Mouse (Mus musculus): ENCODE data around the gene Bex3. TPM values are rescaled to one million over a fixed set of nuclear protein-coding genes. Genes with fewer than 3 reads are reported as not detected.
"Not testable (repeated sequence)": the region's sequence is repeated elsewhere in the genome, so short reads cannot be mapped to it uniquely, and the experiment has no call there.

The Bex3 gene
- 306 and 333 TPM in 2 replicates for polyA plus RNA-seq (2015; fragmentation: Nextera tagmentation; extraction: Ambion mirVana)

GRCm38 (mm10) chrX:136269743-136270392 is at the start of gene Bex3:
Gene Bex3 (plus strand): TSS chrX:136270253.
- peak within 1 kb of the TSS; percentile 40 for H3K4me2 ChIP-seq (ENCODE audit: low read depth, low read length)
- not testable (repeated sequence) for H3K36me3 ChIP-seq (ENCODE audit: control insufficient read depth, insufficient read depth, low read length); H3K4me1 ChIP-seq (ENCODE audit: control insufficient read depth, insufficient read depth, low read length); H3K27me3 ChIP-seq (ENCODE audit: control insufficient read depth, insufficient read depth, low read length); H3K9me3 ChIP-seq (replicated peaks; ENCODE audit: control insufficient read depth, low read length); H3K27ac ChIP-seq (ENCODE audit: low read length)
- H3K9ac ChIP-seq (ENCODE audit: low read length), result peak within 1 kb of the TSS; percentile 58; the same call in 1 of the 2 replicates
- 64% methylated on average over 4 of the region's 30 CpGs for WGBS
- peak within 1 kb of the TSS; percentile 47 for H3K4me3 ChIP-seq (replicated peaks; ENCODE audit: low read length)
- ATAC-seq (ENCODE audit: insufficient read depth, low FRiP score), result peak; percentile 96

DNA sequence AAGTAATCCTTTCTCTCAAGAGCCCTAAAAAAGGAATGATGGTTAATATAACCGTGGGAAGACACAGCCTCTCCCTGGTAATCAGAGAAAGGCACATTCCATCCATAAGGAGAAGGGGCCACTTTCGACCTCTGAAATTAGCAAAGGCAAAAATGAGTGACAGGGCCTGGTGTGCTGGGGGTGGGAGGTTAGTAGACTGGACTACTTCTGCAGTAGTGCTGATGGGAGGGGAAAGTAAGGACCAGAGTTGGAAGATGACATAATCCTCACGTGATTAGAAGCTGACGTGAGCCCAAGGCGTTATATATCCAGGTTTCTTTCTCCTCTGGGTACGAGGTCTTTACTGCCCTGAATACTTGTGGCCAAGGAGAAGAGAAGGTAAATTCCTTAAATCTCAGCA is 46.3 kb upstream of the Bex3 start:
- no peaks in the 10 kb centered on the region for H3K9me3 ChIP-seq (replicated peaks; ENCODE audit: control insufficient read depth, low read length)
- no peaks in the 10 kb centered on the region for H3K4me1 ChIP-seq (ENCODE audit: control insufficient read depth, insufficient read depth, low read length)
- no peak overlapping the region for H3K4me2 ChIP-seq (ENCODE audit: low read depth, low read length)
- H3K9ac ChIP-seq (ENCODE audit: low read length), result no peak overlapping the region
- no peak overlapping the region for H3K27ac ChIP-seq (ENCODE audit: low read length)
- WGBS, result 63% methylated on average over 6 of the region's 6 CpGs
- ATAC-seq (ENCODE audit: insufficient read depth, low FRiP score), result no peak
- no peaks in the 10 kb centered on the region; the same call in 1 of the 2 replicates for H3K27me3 ChIP-seq (ENCODE audit: control insufficient read depth, insufficient read depth, low read length)
- no peaks in the 10 kb centered on the region for H3K36me3 ChIP-seq (ENCODE audit: control insufficient read depth, insufficient read depth, low read length)
- no peak overlapping the region for H3K4me3 ChIP-seq (replicated peaks; ENCODE audit: low read length)

- Histone ChIP-seq H3K4me2 (ENCODE audit: low read depth, low read length) (no peak overlapping the region), H3K9ac (ENCODE audit: low read length) (no peak overlapping the region), H3K4me3 (replicated peaks; ENCODE audit: low read length) (no peak overlapping the region), H3K27me3 (ENCODE audit: control insufficient read depth, insufficient read depth, low read length) (no peaks in the 10 kb centered on the region; the same call in 1 of the 2 replicates), H3K9me3 (replicated peaks; ENCODE audit: control insufficient read depth, low read length) (no peaks in the 10 kb centered on the region), H3K36me3 (ENCODE audit: control insufficient read depth, insufficient read depth, low read length) (no peaks in the 10 kb centered on the region), H3K27ac (ENCODE audit: low read length) (no peak overlapping the region), H3K4me1 (ENCODE audit: control insufficient read depth, insufficient read depth, low read length) (no peaks in the 10 kb centered on the region)
- WGBS, result 40% methylated on average over 5 of the region's 5 CpGs
- ATAC-seq (ENCODE audit: insufficient read depth, low FRiP score), result no peak
Observed at GRCm38 (mm10) chrX:136227768-136228167, 42.3 kb upstream of the Bex3 start.

GRCm38 (mm10) chrX:136238118-136238517 is 31.9 kb upstream of the Bex3 start:
- Histone ChIP-seq H3K9me3 (replicated peaks; ENCODE audit: control insufficient read depth, low read length) (no peaks in the 10 kb centered on the region), H3K4me2 (ENCODE audit: low read depth, low read length) (no peak overlapping the region), H3K27me3 (ENCODE audit: control insufficient read depth, insufficient read depth, low read length) (no peaks in the 10 kb centered on the region; the same call in 1 of the 2 replicates), H3K27ac (ENCODE audit: low read length) (no peak overlapping the region), H3K9ac (ENCODE audit: low read length) (no peak overlapping the region), H3K4me3 (replicated peaks; ENCODE audit: low read length) (no peak overlapping the region), H3K4me1 (ENCODE audit: control insufficient read depth, insufficient read depth, low read length) (no peaks in the 10 kb centered on the region), H3K36me3 (ENCODE audit: control insufficient read depth, insufficient read depth, low read length) (no peaks in the 10 kb centered on the region)
- no peak for ATAC-seq (ENCODE audit: insufficient read depth, low FRiP score)
- WGBS, result 48% methylated on average over 3 of the region's 3 CpGs

DNA sequence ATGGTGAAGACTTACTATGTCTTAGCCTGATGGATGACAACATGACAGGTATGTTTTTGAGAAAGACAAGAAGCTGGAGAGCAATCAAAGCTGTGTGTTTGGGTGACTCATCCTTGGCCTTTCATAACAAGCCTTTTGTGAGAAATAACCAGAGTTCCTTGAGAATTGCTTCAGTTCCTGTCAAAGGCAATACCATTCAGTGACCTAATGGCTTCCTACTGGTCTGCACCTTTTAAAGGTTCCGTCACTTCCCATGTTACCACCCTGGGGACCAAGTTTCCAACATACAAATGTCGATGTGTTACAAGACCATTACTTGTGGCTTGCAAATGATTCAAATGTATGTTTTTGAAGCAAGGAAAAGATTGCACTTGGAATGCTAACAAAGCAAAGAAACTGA is 26.9 kb upstream of the Bex3 start:
- no peak overlapping the region for H3K27ac ChIP-seq (ENCODE audit: low read length)
- no peak overlapping the region for H3K4me3 ChIP-seq (replicated peaks; ENCODE audit: low read length)
- H3K36me3 ChIP-seq (ENCODE audit: control insufficient read depth, insufficient read depth, low read length), result no peaks in the 10 kb centered on the region
- no peaks in the 10 kb centered on the region for H3K27me3 ChIP-seq (ENCODE audit: control insufficient read depth, insufficient read depth, low read length)
- 0 out of 2 replicates have a peak, but pooled peaks cover 4% of the 10 kb centered on the region for H3K4me1 ChIP-seq (ENCODE audit: control insufficient read depth, insufficient read depth, low read length)
- H3K9ac ChIP-seq (ENCODE audit: low read length), result no peak overlapping the region
- ATAC-seq (ENCODE audit: insufficient read depth, low FRiP score), result no peak
- H3K4me2 ChIP-seq (ENCODE audit: low read depth, low read length), result no peak overlapping the region
- WGBS, result 76% methylated on average over 2 of the region's 2 CpGs
- no peaks in the 10 kb centered on the region for H3K9me3 ChIP-seq (replicated peaks; ENCODE audit: control insufficient read depth, low read length)

DNA sequence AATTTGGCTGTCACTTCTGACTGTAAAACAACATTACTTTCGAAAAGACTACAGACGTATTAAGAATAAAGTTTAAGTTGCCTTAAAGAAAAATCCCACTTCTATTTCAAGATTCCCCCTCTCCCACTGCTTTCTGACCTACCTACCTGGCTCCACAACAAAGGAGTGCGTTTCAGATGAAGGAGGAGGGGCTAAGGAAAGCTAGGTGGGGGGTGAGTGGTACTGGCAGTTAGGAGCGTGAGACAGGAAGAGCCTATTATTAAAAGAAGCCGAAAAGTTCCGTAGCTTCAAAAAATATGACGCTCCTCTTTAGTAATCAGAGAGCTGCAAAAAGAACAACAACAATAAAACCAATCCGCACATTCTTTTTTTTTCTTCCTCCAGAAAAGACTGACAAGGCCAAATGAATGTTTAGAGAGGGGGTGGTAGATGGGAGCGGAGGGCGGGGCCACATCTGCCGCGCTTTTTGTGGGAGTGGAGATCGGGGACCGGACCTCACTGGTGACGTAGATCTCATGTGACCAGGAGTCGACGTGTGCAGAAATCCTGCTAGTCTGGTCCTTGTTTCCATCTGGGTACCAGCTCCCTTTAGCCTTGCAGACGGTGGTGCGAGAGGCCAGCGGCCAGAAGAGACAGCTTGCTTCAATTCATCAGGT is 25.4 kb upstream of the Bex3 start, which contains the start of gene Tceal9:
Gene Tceal9, plus strand, starts transcription at position 506 of the 656 bp plus-strand sequence.
- WGBS, result 24% methylated on average over 20 of the region's 20 CpGs
- ATAC-seq (ENCODE audit: insufficient read depth, low FRiP score), result peak; percentile 95
- 0 out of 2 replicates have a peak, but pooled peaks cover 4% of the 10 kb centered on the region for H3K4me1 ChIP-seq (ENCODE audit: control insufficient read depth, insufficient read depth, low read length)
- peak within 1 kb of the TSS; percentile 47 for H3K4me2 ChIP-seq (ENCODE audit: low read depth, low read length)
- no peaks in the 10 kb centered on the region for H3K36me3 ChIP-seq (ENCODE audit: control insufficient read depth, insufficient read depth, low read length)
- no peaks in the 10 kb centered on the region for H3K27me3 ChIP-seq (ENCODE audit: control insufficient read depth, insufficient read depth, low read length)
- no peaks in the 10 kb centered on the region for H3K9me3 ChIP-seq (replicated peaks; ENCODE audit: control insufficient read depth, low read length)
- peak within 1 kb of the TSS; percentile 64 for H3K4me3 ChIP-seq (replicated peaks; ENCODE audit: low read length)
- H3K9ac ChIP-seq (ENCODE audit: low read length), result peak within 1 kb of the TSS; percentile 80
- H3K27ac ChIP-seq (ENCODE audit: low read length), result peak within 1 kb of the TSS; percentile 84

- Histone ChIP-seq H3K9me3 (replicated peaks; ENCODE audit: control insufficient read depth, low read length) (no peaks in the 10 kb centered on the region), H3K4me3 (replicated peaks; ENCODE audit: low read length) (peak overlapping the region; percentile 64), H3K27me3 (ENCODE audit: control insufficient read depth, insufficient read depth, low read length) (no peaks in the 10 kb centered on the region), H3K36me3 (ENCODE audit: control insufficient read depth, insufficient read depth, low read length) (no peaks in the 10 kb centered on the region), H3K27ac (ENCODE audit: low read length) (peak overlapping the region; percentile 84), H3K9ac (ENCODE audit: low read length) (peak overlapping the region; percentile 80), H3K4me1 (ENCODE audit: control insufficient read depth, insufficient read depth, low read length) (0 out of 2 replicates have a peak, but pooled peaks cover 4% of the 10 kb centered on the region), H3K4me2 (ENCODE audit: low read depth, low read length) (peak overlapping the region; percentile 47)
- ATAC-seq (ENCODE audit: insufficient read depth, low FRiP score), result peak; percentile 76
- 13% methylated on average over 15 of the region's 15 CpGs for WGBS
Observed at GRCm38 (mm10) chrX:136245521-136246071, 24.5 kb upstream of the Bex3 start.

- ATAC-seq (ENCODE audit: insufficient read depth, low FRiP score), result no peak
Observed at GRCm38 (mm10) chrX:136248811-136249210, 21.2 kb upstream of the Bex3 start.

DNA sequence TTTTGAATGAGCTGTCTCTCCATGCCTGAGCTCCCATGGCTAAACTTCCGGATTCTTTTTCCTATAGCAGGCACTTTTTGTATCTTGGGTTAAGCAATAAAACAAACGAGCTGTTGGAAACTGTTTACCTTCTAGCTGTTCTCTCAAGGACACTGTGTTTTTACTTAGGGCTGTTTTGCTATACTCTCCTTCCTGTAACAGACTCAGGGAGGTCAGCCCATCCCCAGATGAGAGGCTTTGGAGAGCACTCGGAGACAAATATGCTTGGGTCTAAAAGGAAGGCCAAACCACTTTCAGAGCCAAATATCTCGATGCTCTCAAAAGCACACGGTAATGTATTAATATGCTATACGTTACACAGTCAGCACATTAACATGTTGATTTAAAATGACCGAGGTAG is 20.4 kb upstream of the Bex3 start:
- 55% methylated on average over 7 of the region's 7 CpGs for WGBS
- Histone ChIP-seq H3K9ac (ENCODE audit: low read length) (no peak overlapping the region), H3K4me3 (replicated peaks; ENCODE audit: low read length) (no peak overlapping the region), H3K4me2 (ENCODE audit: low read depth, low read length) (no peak overlapping the region), H3K27me3 (ENCODE audit: control insufficient read depth, insufficient read depth, low read length) (no peaks in the 10 kb centered on the region), H3K27ac (ENCODE audit: low read length) (no peak overlapping the region), H3K4me1 (ENCODE audit: control insufficient read depth, insufficient read depth, low read length) (0 out of 2 replicates have a peak, but pooled peaks cover 4% of the 10 kb centered on the region), H3K36me3 (ENCODE audit: control insufficient read depth, insufficient read depth, low read length) (no peaks in the 10 kb centered on the region), H3K9me3 (replicated peaks; ENCODE audit: control insufficient read depth, low read length) (no peaks in the 10 kb centered on the region)
- ATAC-seq (ENCODE audit: insufficient read depth, low FRiP score), result no peak

More at GRCm38 (mm10) chrX:136248811-136249210, 21.2 kb upstream of the Bex3 start:
- H3K27ac ChIP-seq (ENCODE audit: low read length), result no peak overlapping the region
- 0 out of 2 replicates have a peak, but pooled peaks cover 4% of the 10 kb centered on the region for H3K4me1 ChIP-seq (ENCODE audit: control insufficient read depth, insufficient read depth, low read length)
- no peaks in the 10 kb centered on the region for H3K36me3 ChIP-seq (ENCODE audit: control insufficient read depth, insufficient read depth, low read length)
- H3K4me3 ChIP-seq (replicated peaks; ENCODE audit: low read length), result no peak overlapping the region
- 41% methylated on average over 6 of the region's 6 CpGs for WGBS
- H3K9me3 ChIP-seq (replicated peaks; ENCODE audit: control insufficient read depth, low read length), result no peaks in the 10 kb centered on the region
- H3K4me2 ChIP-seq (ENCODE audit: low read depth, low read length), result no peak overlapping the region
- H3K27me3 ChIP-seq (ENCODE audit: control insufficient read depth, insufficient read depth, low read length), result no peaks in the 10 kb centered on the region
- H3K9ac ChIP-seq (ENCODE audit: low read length), result no peak overlapping the region
